Mouse (Mus musculus): ENCODE data around the gene Dhfr.
A peak's percentile ranks its signal among the peaks of the same experiment; 100 is the strongest.
"Not testable (repeated sequence)": the region's sequence is repeated elsewhere in the genome, so short reads cannot be mapped to it uniquely, and the experiment has no call there.

Dhfr gene

DNA sequence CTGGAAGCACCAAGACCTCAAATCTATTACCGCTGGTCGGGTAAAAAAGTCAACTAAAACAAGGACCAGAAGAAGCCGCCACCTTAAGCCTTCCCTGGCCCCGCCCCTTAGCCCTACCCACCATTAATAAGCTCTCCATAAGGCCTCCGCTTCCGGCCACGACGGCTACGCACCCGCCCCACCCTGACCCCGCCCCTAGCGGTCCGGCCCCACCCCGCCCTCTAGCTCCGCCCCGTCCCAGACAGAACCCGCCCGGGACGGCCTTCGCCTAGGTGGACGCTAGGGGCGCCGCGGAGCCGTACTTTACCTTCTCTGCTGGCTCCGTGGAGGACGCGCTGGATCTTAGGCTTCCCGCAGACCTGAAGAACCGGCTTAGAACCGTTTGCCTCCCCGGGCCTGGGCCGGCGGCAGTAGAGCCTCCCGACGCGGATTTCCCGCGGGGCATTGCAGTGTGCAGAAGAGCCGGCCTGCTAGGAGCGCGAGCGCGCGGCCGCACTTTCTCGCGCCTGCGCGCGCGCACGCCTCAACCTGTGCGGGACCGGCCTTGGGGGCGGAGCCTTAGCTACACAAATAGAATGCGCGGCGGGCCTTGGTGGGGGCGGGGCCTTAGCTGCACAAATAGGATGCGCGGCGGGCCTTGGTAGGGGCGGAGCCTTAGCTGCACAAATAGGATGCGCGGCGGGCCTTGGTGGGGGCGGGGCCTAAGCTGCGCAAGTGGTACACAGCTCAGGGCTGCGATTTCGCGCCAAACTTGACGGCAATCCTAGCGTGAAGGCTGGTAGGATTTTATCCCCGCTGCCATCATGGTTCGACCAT is at the start of gene Dhfr, which contains the start of gene Msh3:
Dhfr (plus strand) TSS at position 271 of the 816 bp plus-strand sequence.
Msh3 (minus strand) TSS at position 548 of the 816 bp plus-strand sequence.
- peak; percentile 99 for DNase-seq

DNA sequence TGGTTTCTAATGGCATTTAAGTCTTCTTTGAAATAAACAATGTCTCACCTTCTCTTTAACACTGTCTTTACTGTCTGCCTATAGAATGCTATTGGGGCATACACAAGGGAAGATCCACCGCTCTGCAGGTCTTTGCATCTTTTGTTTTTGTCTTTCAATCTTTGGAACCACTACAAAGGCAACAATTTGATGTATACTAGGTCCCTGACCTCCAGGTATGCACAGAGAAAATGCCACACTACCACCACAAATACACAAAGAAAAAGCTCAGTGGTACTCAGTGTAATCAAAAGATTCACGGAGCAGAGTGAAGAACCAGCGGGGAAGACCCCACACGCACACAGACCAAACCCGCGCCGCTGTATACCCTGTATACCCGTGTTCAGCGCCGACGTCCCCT is 48.8 kb upstream of the Dhfr start, which contains the start of gene Gm20379:
Gm20379 (plus strand) TSS at position 301 of the 400 bp plus-strand sequence.
- no peak for DNase-seq

DNA sequence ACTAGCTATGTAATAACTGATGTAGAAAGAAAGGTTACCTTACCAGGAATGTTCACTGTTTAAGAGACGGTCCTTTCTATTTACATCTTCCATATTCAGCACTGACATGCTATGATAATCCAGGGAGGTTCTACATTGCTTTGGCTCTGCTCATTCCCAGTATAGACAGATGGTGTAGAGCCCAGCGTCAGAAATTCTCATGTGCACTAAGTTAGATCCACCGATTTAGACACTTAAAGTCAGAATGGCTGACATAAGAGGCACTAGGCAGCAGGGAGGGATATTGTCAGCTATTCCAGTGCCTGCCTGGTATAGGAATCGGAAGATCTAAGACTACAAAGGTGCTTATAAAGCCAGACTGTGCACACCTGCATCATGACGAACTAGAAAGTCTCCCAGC is 39.9 kb upstream of the Dhfr start:
- no peak for DNase-seq

DNA sequence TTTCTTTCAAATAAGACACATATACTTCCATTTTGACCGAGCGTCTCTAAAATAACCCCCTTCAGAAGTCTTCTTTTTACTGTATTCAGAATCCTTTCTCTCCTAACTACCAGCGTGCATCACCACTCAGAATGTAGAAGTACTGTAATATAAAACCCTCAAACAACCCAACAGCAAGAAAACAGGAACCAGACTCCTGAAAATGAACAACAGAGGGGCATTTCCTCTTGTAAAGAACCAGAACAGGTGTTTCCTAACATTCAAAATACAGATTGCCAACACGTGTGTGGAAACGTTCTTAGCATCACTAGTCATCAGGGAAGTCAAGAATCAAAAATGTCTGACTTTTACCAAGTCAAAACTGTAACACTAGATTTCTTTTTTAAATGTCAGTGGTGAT is 33.8 kb upstream of the Dhfr start:
- no peak for DNase-seq

DNA sequence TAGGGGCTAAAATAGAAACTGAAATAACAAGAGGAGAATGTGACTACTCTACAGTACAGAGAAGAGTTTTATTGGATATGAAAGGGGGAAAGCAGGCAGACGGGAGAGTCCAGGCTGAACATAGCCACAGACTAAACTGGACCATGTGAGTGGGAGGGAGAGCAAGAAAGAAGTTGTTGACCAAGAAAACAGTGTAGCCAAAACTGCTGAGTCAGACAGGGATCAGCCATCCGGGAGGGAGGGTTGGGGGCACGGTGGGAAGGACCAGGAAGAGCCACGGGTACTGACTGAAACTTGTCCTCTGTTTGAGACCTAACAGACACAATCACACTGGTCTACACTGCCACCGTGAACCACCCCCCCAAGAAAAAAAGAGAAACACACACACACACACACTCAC is 28.5 kb upstream of the Dhfr start:
- DNase-seq: no peak

DNA sequence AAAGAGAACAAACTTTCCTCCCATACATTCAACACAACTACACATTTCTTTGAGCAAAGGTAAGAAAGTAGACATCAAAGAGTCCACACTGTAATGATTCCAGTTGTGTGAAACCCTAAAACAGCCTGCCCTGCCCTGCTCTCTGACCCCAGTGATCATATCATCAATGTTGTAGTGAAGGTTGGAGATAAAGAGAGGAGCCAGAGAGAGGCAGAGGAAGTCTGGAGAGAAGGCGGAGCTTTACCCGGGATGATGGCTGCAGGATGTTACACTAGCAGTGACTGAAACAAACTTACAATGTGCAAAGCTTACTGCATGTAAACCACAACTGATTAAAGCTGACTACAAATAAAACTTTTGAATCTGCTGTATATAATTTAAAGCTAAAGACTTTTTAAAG is 26.5 kb upstream of the Dhfr start:
- DNase-seq: no peak

DNA sequence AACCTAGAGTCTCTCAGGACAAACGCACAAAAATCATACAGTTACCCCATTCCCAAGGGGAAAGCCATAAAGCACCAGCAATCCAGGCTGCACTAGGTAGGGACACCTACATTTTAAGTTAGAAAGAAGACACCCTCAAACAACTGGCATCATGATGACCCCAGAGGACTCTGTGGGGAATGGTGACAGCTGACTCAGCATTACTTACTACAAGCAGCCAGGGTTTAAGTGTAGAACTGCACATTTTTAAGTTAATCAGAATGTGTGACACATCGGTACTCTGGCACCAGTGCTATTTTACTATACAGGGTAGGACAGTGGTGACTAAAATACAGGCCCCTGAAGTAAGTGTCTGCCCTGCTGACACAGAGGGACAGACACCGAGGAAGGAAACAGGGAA is 23.9 kb upstream of the Dhfr start:
- no peak for DNase-seq

DNA sequence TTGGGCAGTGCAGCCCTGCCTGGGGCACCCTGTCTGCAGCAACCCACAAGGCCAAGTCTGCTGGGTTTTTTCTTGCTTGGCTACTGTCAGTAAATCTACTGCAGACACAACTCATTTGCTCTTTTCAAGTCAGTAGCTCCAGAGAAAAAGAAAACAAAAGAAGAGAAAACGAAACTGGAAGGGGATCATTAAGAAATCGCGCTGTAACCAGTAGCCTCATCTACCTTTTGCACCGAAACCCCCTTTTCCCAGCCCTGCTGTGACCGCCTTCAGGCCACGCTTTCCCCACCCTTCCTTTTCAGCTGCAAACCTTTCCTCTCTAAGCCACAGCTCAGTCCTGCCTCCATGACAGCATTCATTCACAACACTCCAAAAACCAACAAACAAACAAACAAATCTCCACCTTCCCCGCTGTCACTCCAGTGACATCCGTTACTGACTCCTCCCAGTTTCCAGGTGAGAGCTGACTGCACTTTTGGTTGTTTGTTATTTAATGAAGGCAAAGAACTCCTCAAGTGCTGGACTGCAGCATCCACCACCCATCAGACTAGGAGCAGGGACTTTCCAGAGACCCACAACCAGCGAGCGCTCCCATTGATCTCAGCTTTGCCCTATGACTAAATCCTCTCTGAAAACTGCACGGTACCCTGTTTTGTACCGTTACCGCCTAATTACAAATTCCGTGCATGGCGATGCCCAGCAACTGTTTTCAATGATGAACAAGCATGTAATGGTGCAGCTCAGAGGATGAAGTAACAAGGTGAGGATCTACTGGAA is 22.2 kb upstream of the Dhfr start:
- no peak for DNase-seq

DNA sequence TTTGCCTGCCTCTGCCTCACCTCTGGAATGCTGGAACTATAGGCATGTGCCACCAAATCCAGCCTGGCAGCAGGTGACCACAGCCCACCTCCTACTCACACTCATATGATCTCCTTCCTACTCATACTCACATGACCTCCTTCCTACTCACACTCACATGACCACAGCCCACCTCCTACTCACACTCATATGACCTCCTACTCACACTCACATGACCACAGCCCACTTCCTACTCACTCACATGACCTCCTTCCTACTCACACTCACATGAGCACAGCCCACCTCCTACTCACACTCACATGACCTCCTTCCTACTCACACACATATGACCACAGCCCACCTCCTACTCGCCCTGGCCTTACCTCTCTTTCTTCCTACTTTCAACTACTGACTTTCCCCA is 17.7 kb upstream of the Dhfr start:
- DNase-seq: no peak

DNA sequence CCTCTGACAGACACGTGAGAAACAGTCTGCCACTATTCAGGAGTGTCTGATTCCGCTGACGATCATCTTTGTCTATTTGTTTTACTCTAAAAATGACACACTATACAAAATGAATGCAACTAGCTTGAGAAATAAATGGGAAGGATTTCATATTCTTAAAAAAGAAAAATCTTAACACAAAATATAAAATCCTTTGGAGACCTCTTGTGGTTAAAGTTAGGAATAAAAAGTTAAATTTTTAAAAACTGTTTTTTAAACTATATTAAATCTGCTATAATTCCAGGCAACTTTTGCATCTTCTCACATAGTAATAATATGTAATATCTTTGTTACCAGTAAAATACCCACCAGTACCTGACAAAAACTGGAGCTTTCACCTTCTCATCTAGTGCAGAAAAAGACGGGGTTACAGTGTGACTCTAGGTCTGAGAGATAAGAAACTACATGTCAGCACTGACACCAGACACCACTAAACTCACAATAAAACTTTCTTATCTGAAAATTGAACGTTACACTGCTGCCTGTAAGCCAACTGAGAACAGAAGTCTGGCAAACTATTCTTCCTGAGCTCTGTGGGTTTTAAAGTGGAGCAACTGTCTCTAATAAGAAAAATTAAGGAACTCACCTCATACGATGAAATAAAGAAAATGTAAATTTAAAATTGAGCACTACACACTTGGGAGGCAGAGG is 16.6 kb upstream of the Dhfr start:
- no peak for DNase-seq

DNA sequence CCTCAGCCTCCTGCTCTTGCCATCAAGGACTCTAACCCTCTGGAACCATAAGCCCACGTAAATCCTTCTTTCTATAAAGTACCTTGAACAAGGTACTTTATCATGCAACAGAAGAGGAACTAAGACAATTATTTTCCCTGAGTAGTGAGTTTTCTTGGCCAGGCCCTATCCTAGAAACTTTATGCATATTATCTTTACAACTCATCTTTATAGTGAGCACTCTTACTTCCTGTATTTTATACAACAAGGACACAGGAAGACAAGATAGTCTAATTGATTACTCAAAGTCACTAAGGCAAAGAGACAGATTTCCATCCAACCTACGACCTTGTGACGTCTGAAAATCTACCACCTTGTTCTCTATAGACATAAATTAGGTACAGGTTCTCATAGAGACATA is 14.7 kb upstream of the Dhfr start:
- DNase-seq: no peak

DNA sequence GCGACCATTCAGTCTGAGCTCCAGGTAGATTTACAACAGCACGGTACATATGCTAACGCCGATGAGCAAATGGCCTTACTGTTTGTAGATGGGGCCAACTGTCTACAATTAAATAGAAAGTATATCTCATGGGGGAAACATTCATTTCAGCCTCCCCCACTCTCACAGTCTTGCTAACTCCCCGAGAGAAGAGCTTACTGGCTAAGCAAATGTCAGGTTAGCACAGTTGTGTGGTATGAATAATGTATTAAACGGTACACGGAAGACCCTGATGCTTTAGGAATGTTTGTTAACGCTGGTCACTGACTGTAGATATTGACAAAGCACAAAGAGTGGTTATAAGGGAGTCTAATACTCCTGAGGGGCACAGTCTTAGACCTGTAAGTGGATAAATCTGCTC is 10.5 kb upstream of the Dhfr start:
- DNase-seq: no peak

DNA sequence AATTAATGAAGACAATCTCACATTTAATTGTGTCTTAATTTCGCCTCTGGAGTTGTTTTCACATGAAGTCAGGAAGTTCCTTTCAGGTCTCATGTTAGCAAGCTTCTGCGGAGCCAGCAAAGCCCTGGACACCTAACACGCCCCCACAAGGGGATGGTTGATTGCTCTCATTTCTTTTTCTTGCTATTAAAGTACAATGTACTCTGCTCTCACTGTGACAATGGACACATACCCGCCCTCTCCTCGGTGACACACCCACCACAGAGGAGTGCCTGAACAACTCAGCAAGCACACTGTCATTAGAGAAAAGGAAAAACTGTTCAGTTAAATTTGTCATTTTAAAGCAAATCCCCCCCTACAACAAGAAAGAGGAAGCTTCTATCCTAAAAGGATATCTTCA is 8.2 kb upstream of the Dhfr start:
- no peak for DNase-seq

DNA sequence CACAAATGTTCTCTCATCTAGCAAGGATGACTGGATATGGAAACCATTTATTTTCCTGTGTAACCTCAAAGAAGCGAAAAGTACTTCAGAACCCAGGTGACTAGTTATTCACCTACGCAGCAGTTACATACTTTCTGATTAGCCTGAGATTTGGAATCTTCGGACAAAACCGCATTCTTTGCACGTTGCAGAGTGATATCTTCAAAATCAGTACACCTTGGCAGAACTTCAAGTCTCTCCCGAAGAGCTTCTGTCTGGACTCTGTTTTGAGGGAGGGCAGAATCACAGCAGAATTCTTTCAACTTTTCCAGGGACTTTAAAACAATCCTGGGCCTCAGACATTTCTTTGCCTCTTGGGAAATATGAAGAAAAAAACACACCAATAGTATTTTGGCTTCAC is 3.4 kb upstream of the Dhfr start:
- DNase-seq: no peak

DNA sequence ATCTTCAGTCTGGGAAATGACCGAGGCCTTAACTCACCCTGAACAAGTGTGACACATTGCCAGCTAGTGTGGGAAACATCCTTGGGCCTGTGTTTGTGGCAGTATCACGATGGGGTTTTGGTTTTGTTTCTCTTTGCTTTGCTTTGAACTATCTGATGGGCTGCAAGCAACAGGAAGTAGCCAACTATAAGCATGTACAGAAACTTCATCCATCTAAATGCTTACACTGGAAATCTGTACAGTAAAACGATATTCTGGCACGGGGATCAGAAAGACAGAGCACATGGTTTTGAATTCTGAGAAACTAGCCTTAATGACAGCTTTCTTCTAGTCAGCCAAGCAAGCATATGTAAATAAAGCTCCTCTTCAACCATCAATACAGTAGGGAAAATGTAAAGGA is 570 bp upstream of the Dhfr start:
- peak in 1 of 2 experiments; percentile 20 for DNase-seq

DNA sequence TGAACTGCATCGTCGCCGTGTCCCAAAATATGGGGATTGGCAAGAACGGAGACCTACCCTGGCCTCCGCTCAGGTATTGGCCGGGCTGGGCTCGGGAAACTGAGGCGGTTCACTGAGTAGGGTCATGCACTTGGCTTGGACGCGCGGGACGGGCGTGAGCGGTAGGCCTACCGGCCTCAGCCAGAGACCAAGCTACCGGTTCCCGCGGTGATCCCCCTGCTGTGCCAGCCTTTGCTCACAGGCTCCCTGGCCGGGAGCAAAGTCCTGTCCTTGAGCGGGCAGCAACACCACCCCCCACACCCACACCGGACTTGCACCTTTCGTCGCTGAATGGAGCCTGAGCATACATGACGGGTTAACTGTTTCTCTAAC is 732 bp downstream of the Dhfr start:
- DNase-seq: peak in 1 of 2 experiments; percentile 76

DNA sequence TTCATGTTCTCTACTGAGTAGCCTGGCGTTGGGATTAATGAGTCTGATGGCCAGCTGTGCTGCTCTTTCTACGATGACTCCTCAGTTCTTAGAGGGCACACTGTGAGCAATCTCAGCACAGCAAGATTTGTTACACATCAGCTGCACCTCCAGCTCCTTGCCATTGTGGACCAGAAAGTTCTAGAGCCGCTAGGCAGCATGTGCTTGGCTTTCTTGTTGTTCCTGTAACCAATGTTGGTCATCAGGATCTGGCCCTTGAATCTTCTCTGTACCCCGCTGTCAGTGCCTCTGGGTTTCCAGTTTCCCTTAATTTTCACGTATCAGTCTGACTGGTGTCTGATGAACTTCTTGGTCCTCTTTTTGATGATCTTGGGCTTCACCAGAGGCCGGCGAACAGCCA is 1.9 kb downstream of the Dhfr start:
- DNase-seq: no peak

DNA sequence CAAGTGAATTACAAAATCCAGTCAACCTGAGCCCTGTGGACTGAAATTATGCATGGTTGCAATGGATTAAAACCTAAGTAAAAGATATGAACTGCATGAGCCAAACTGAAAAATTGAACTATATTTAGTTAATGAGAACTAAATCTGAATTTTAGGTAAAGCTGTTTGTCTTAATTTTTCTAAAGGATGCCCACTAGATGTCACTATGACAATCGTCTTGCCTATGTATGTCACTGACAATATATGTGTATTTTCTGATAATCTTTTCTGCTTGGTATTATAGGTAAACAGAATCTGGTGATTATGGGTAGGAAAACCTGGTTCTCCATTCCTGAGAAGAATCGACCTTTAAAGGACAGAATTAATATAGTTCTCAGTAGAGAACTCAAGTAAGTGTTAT is 3.1 kb downstream of the Dhfr start:
- DNase-seq: peak in 1 of 2 experiments; percentile 12

DNA sequence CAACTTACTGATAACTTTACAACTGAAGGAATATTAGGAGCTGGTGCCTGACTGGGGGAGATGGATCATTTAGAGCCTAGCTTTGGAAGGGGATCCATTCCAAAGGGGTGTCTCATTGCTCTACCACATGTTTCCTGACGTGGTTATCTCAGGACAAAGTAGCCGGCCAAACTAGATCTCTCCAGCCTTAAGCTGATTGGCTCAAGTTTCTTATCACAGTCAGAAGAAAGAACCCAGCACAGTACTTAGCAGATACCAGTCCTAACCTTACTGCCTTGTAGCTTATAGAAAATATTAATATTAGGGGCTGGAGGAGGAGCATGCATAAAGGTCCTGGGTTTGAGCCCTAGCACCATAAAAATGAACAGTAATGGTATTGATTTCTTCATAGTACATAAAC is 7.1 kb downstream of the Dhfr start:
- no peak for DNase-seq

DNA sequence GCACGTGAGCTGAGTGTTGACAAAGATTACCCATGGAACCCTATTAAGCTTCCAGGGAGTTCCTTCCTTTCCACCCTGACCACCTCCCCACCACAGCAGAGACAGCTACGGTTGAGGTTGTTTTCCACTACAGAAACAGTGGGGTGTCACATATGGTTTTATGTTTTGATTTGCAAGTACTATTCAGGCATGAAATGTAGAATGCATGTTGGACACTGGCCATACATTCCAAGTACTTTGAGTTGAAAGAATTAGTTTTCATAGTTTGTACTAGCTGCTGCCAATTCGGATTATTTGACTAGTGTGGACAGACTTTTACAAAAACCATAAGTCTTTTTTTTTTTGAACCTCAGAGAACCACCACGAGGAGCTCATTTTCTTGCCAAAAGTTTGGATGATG is 10.8 kb downstream of the Dhfr start:
- DNase-seq: no peak

DNA sequence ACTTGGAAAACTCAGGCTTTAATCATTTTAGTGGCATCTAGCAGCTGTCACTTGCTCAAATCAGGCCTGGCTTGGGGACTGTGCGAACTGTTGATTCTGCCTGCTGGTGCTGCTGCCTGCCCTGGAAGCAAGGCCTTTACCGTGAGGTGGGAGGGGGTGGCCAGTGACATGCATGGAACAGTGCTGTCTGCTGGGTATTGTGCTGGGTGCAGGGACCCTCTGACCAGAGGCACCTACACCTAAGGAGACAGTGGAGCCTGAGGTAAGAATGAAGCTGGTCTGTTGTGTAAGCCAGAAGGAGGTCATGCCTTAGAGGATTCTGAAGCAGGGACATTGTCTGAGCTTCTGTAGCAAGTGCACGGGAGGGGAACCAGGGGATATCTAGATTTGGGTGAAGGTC is 16.3 kb downstream of the Dhfr start:
- DNase-seq: no peak

DNA sequence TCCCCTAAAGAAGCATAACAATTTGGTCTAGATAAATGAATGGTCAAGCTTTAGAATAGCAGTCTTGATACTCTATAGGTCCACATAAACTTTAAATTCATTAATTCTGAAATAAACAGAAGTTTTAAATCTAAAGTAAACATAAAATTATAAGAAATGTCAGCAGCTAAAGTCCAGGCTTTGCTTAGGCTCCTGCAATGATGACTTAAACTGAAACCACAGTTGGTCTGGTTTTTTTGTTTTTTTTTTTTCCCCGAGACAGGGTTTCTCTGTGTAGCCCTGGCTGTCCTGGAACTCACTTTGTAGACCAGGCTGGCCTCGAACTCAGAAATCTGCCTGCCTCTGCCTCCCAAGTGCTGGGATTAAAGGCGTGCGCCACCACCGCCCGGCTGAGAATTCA is 16.9 kb downstream of the Dhfr start:
- DNase-seq: not testable (repeated sequence)

DNA sequence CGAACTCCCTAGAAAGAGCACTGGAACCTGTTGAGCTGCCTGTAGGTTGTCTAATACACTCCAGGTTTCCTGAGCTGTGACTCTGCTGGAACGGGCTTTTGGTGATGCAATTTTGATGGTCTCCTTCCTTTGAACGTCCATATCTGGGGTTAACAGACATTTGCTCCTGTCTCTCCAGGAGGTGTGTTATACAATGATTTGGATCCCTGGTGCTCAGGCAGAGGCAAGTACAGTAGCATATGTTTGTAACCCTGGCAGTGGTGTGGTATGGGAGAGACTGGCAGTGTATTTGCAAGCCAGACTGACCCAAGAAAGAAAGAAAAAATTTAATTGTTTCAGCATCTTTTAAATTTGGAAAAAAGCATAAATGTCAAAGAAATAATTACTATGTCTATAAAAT is 32.8 kb downstream of the Dhfr start:
- no peak for DNase-seq

All from cerebellum, postnatal 14 days (tissue).